Mouse (Mus musculus) forebrain, embryonic 13.5 days (tissue): ENCODE results near the gene Rab4a. TPM values are rescaled to one million over a fixed set of nuclear protein-coding genes. Genes with fewer than 3 reads are reported as not detected.

Source experiments
- ATAC-seq: fragments of 200-750 bp; cut with Nextera tagmentation; 2 replicates; pipeline ENCODE4 v1.8.0; 2017
- H3K27ac ChIP-seq: fragments of 300-500 bp; sonication (generic); 2 replicates; pipeline ENCODE4 v1.5.1; 2015; ENCODE audit warnings: inconsistent platforms, mild to moderate bottlenecking, moderate library complexity
- H3K27me3 ChIP-seq: fragments of 300-500 bp; sonication (generic); 2 replicates; pipeline ENCODE4 v1.6.1; 2015; ENCODE audit warnings: mild to moderate bottlenecking, inconsistent platforms
- H3K36me3 ChIP-seq: fragments of 300-500 bp; sonication (generic); 2 replicates; pipeline ENCODE4 v1.6.1; 2015; ENCODE audit warnings: mild to moderate bottlenecking, inconsistent platforms; ENCODE audit not compliant: poor library complexity, severe bottlenecking
- H3K4me1 ChIP-seq: fragments of 300-500 bp; sonication (generic); 2 replicates; pipeline ENCODE4 v1.6.1; 2015; ENCODE audit warnings: inconsistent platforms
- H3K4me2 ChIP-seq: fragments of 300-500 bp; sonication (generic); 2 replicates; pipeline ENCODE4 v1.6.1; 2015; ENCODE audit warnings: inconsistent platforms, mild to moderate bottlenecking, moderate library complexity
- H3K4me3 ChIP-seq: fragments of 300-500 bp; sonication (generic); 2 replicates; pipeline ENCODE4 v1.5.1; 2015; ENCODE audit warnings: mild to moderate bottlenecking, inconsistent platforms
- H3K9ac ChIP-seq: fragments of 300-500 bp; sonication (generic); 2 replicates; pipeline ENCODE4 v1.6.1; 2015; ENCODE audit warnings: mild to moderate bottlenecking, inconsistent platforms
- H3K9me3 ChIP-seq: fragments of 300-500 bp; sonication (generic); replicated peaks from 2 replicates; pipeline ENCODE4 v1.6.1; 2016; ENCODE audit warnings: inconsistent platforms
- WGBS: fragments of 180-500 bp; shearing (Covaris S2); methylation state at CpG from one replicate; pipeline ENCODE4 v1.1.7; 2015; 5-methylcytosine and 5-hydroxymethylcytosine counted together
- polyA plus RNA-seq: library from polyadenylated mRNA; unstranded; fragments of >200 nt; fragmentation: Nextera tagmentation; extraction: Ambion mirVana; gene quantifications from 2 replicates; pipeline ENCODE4 v1.2.1, GENCODE M21; 2015

Rab4a gene
- polyA plus RNA-seq, 1 experiment from 2014 or later, result 72.2 TPM

DNA sequence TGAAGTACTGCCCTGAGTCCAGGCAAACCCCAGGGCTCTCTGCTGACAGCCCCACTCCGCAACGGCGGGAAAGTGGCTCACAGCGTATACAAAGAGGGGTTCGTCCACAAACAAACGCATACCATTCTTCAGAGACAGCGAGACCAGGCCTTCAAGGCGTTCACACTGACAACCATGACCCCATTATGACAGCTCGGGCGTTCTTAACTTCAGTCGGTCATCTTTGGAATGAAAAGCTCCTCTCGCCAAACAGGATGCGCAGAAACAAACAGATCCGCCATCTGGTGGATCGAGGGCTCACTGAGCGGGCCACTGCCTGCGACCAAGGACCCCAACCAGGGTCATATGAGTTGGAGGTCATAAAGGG, 52.8 kb downstream of the Rab4a start:
- Histone ChIP-seq H3K27me3 (peaks cover 22% of the 10 kb centered on the region), H3K36me3 (no peaks in the 10 kb centered on the region), H3K9me3 (no peaks in the 10 kb centered on the region), H3K27ac (peak overlapping the region; percentile 58; the same call in 1 of the 2 replicates), H3K4me2 (peak overlapping the region; percentile 84), H3K9ac (peak overlapping the region; percentile 85), H3K4me1 (peaks cover 15% of the 10 kb centered on the region), H3K4me3 (peak overlapping the region; percentile 92)
- WGBS, result under 1% methylated on average over 17 of the region's 17 CpGs
- ATAC-seq, result peak; percentile 11; the same call in 1 of the 2 replicates

DNA sequence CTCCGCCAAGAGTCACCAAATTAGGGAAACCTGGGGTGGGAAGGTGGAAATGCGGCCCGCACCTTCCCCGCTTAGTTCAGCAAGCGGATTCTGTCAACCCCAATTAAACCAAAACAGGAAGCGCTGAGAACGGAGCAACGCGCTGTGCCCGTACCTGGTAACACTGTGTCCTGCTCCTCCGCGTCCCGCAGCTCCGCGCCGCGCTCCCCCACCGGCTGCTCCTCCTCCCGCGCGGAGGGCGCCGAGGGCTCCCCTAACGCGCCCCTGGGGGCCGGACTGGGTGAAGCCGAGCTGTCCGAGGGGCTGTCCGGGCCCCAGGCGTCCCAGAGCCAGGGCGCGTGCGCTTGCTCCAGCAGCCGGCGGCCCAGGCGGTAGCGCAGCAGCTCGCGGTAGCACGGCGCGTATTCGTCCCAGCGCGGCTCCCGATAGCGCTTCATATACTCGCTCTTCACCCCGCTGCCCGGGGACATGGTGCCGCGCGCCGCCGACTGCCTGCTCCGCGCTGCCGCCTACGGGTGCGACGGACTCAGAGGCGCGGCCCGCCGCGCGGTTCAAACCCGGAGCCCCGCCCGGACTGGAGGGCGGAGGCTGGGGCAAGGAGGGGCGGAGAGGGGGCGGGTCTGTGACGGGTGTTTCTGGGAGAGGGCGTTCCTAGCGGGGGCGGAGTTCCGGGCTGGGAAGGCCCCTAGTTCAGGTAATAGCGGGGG, 53.3 kb downstream of the Rab4a start:
- no peaks in the 10 kb centered on the region for H3K9me3 ChIP-seq
- peaks cover 22% of the 10 kb centered on the region for H3K27me3 ChIP-seq
- peak overlapping the region; percentile 85 for H3K9ac ChIP-seq
- H3K4me3 ChIP-seq, result peak overlapping the region; percentile 92
- H3K4me1 ChIP-seq, result peaks cover 19% of the 10 kb centered on the region
- H3K4me2 ChIP-seq, result peak overlapping the region; percentile 84
- peak overlapping the region; percentile 58 for H3K27ac ChIP-seq
- ATAC-seq, result peak; percentile 95
- WGBS, result under 1% methylated on average over 76 of the region's 79 CpGs
- H3K36me3 ChIP-seq, result no peaks in the 10 kb centered on the region

DNA sequence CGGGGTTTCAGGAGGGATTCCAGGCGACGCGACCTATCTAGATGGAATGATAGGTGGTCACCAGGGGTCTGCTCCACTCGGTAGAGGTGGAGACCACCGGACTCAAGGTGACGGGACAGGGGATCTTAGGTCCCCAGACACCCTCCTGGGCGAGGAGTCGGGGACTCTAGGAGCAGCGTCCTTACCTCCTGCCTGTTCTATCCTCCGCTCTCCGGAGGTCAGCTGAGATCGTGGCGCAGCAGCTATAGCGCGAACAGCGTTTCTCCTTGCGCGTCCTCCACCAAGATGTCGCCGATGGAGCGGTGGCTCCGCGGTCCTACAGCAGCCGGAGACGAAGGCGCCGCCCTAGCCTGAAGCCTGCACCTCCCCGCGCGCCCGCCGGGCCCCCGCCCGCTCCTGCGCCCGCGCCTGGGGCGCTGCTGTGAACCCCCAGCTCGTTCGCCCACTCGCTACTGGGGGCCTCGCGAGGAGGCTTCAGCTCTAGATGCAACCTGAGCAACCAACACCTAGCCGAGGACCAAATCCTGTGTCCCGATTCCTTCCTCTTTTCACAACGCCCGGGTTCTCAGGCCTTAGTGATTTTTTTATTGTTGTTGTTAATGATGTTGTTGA, 54.0 kb downstream of the Rab4a start, which contains the start of gene Ccsap:
Gene Ccsap, minus strand, starts transcription at position 562 of the 612 bp plus-strand sequence.
- WGBS, result 1% methylated on average over 48 of the region's 48 CpGs
- no peaks in the 10 kb centered on the region for H3K9me3 ChIP-seq

DNA sequence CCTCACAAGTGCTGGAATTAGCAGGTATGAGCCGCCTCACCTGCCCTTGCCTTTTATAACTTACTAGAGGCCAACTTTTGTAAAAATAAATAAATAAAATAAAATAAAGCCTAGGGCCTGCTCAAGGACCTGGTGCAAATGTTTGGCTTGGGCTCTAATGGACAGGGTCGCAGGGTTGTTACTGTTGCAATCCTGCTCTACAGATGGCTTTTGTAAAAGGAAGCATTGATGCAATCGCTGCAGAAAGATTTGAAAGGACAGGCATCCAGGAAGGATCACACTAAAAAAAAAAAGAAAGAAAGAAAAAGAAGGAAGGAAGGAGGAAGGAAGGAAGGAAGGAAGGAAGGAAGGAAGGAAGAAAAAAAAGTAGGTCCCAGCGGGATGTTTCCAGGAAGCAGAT, 54.6 kb downstream of the Rab4a start:
- Histone ChIP-seq H3K9ac (peak overlapping the region; percentile 85; the same call in 1 of the 2 replicates), H3K36me3 (no peaks in the 10 kb centered on the region), H3K4me2 (peak overlapping the region; percentile 84), H3K4me3 (peak overlapping the region; percentile 92; the same call in 1 of the 2 replicates), H3K9me3 (no peaks in the 10 kb centered on the region), H3K4me1 (peaks cover 23% of the 10 kb centered on the region), H3K27ac (no peak overlapping the region), H3K27me3 (peaks cover 22% of the 10 kb centered on the region)
- WGBS, result 80% methylated on average over 4 of the region's 4 CpGs
- no peak for ATAC-seq

More for the DNA sequence above, 54.0 kb downstream of the Rab4a start, which contains the start of gene Ccsap:
- peak within 1 kb of the TSS; percentile 85 for H3K9ac ChIP-seq
- peak within 1 kb of the TSS; percentile 92 for H3K4me3 ChIP-seq
- peaks cover 23% of the 10 kb centered on the region for H3K4me1 ChIP-seq
- H3K4me2 ChIP-seq, result peak within 1 kb of the TSS; percentile 84
- peaks cover 22% of the 10 kb centered on the region for H3K27me3 ChIP-seq
- peak; percentile 72 for ATAC-seq
- peak within 1 kb of the TSS; percentile 58 for H3K27ac ChIP-seq
- H3K36me3 ChIP-seq, result no peaks in the 10 kb centered on the region

DNA sequence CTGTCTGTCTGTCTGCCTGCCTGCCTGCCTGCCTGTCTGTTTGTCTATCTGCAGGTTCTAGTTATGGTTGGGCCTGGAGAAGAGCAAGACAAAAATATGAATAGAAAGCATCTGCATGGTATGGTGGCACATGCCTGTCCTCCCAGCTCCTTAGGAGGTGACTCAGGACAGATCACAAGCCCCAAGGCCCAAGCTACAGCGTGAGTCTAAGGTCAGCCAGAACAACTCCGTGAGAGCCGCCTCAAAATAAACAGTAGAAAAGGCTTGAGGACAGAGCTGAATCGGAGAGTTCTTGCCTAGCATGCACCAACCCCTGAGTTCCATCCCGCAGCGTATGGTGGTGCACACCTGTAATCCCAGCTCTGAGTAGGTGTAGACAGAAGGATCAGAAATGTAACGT, 60.0 kb downstream of the Rab4a start:
- Histone ChIP-seq H3K4me3 (no peak overlapping the region), H3K4me2 (no peak overlapping the region), H3K27ac (no peak overlapping the region), H3K27me3 (peaks cover 16% of the 10 kb centered on the region), H3K9me3 (no peaks in the 10 kb centered on the region), H3K4me1 (peaks cover 8% of the 10 kb centered on the region), H3K9ac (no peak overlapping the region), H3K36me3 (no peaks in the 10 kb centered on the region)
- WGBS, result 81% methylated on average over 7 of the region's 7 CpGs
- no peak for ATAC-seq

DNA sequence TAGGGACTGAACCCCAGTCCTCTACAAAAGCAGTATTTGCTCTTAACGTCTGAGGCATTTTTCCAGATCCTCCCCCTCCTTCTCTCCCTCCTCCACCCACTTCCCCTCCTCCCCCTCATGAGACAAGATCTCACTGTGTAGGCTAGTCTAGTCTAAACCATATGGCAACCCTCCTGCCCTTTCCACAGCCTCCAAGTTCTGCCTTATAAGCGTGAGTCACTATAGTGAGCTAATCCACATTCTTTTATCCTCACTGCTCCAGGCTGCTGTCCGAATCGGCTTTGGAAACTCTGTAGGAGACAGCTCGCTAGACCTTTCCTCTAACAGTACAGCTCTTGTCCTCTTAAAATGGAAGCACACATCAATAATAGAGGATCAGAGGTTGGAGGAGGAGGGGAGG, 61.2 kb downstream of the Rab4a start:
- Histone ChIP-seq H3K4me3 (no peak overlapping the region), H3K36me3 (no peaks in the 10 kb centered on the region), H3K4me1 (peaks cover 8% of the 10 kb centered on the region), H3K27ac (no peak overlapping the region), H3K27me3 (peaks cover 8% of the 10 kb centered on the region; the same call in 1 of the 2 replicates), H3K4me2 (no peak overlapping the region), H3K9ac (no peak overlapping the region), H3K9me3 (no peaks in the 10 kb centered on the region)
- 16% methylated on average over 5 of the region's 5 CpGs for WGBS
- ATAC-seq, result no peak

DNA sequence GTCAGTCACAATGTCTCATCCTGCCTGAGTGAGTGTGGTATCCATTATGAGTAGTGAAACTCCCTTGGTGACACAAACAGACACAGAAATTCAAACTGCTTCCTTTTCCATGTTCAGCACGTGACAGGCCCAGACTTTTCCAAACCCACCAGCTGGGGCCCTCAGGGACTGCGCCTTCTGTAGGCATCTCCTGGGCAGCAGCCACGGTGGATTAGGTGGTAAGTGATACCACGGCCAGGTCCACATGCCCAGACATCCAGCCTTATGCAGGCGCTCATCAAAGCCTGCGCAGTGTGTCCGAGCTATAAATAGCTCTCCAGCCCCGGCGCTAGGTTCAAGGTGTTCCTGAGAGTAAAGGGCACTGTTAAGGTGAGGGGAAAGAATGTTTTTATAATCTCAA, 66.3 kb downstream of the Rab4a start:
- no peaks in the 10 kb centered on the region; the same call in 1 of the 2 replicates for H3K4me1 ChIP-seq
- ATAC-seq, result no peak
- 88% methylated on average over 9 of the region's 9 CpGs for WGBS
- H3K27ac ChIP-seq, result no peak overlapping the region
- no peak overlapping the region for H3K4me3 ChIP-seq
- H3K4me2 ChIP-seq, result no peak overlapping the region
- no peaks in the 10 kb centered on the region for H3K36me3 ChIP-seq
- H3K9ac ChIP-seq, result no peak overlapping the region
- H3K27me3 ChIP-seq, result no peaks in the 10 kb centered on the region
- H3K9me3 ChIP-seq, result no peaks in the 10 kb centered on the region

DNA sequence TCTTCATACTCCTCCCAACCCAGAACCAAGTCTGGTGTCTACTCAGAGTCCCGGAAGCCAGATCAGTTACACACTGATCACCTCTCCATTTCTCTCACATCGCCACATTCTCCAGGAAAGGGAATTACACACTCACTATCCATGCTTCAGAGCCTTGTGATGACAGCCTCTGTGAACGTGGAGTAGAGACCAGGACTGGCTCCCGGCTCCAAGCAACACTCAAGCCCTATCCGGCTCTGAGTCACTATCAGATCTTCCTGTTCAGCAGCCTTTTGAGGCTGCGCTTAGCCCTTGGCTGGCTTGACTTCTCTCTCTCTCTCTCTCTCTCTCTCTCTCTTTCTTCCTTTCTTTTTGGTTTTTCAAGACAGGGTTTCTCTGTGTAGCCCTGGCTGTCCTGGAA, 67.6 kb downstream of the Rab4a start:
- 88% methylated on average over 6 of the region's 6 CpGs for WGBS

DNA sequence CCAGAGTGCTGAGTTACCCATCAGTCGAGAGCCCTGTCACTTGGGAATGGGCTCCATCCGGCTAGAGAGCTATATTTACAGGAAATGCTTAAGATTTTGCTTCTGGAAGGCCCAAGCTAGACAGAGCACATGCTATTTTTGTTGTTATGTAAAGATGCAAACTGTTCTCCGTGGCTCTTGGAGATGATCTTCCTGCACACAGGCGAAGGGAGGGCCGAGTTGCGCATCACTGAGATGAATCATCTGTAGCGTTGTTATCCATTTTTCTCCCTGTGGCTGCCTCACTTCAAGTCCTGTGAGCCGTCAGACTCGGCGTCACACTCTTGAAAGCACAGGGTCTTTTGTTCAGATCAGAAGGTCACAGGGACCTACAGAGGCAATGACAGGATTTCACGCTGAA, 68.5 kb downstream of the Rab4a start:
- no peaks in the 10 kb centered on the region for H3K4me1 ChIP-seq
- 86% methylated on average over 11 of the region's 11 CpGs for WGBS
- no peak for ATAC-seq

More for the DNA sequence above, 67.6 kb downstream of the Rab4a start:
- Histone ChIP-seq H3K27ac (no peak overlapping the region), H3K4me2 (no peak overlapping the region), H3K9ac (no peak overlapping the region), H3K9me3 (no peaks in the 10 kb centered on the region), H3K4me1 (no peaks in the 10 kb centered on the region), H3K27me3 (no peaks in the 10 kb centered on the region), H3K36me3 (no peaks in the 10 kb centered on the region), H3K4me3 (no peak overlapping the region)
- ATAC-seq, result no peak

DNA sequence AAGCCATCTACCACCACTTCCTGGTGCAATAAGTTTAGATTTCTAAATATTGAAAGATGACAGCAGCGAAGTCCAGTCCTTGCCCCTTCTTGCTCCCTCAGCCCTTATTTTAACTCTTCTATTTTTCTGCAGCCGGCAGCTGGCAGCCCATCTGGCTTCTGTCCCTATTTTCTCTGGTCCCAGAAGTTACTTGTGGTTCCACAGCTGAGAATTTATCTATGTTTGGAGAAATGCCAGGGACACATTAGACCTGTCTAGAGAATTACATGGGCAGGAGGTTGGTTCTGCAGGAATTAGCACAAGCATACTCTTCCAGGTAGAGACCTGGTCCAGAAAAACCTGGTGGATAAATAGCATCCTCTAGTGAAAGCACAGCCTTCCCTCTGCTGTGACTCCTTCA, 72.1 kb downstream of the Rab4a start:
- Histone ChIP-seq H3K36me3 (no peaks in the 10 kb centered on the region), H3K9me3 (no peaks in the 10 kb centered on the region), H3K4me3 (no peak overlapping the region), H3K9ac (0 out of 2 replicates have a peak overlapping the region, but pooled peaks have one; percentile 21), H3K4me2 (no peak overlapping the region), H3K27ac (no peak overlapping the region), H3K4me1 (no peaks in the 10 kb centered on the region), H3K27me3 (no peaks in the 10 kb centered on the region)
- WGBS, result 72% methylated on average over 2 of the region's 2 CpGs
- ATAC-seq, result no peak

More for the DNA sequence above, 68.5 kb downstream of the Rab4a start:
- Histone ChIP-seq H3K9me3 (no peaks in the 10 kb centered on the region), H3K27ac (no peak overlapping the region), H3K9ac (no peak overlapping the region), H3K27me3 (no peaks in the 10 kb centered on the region), H3K4me3 (no peak overlapping the region), H3K36me3 (no peaks in the 10 kb centered on the region), H3K4me2 (no peak overlapping the region)

DNA sequence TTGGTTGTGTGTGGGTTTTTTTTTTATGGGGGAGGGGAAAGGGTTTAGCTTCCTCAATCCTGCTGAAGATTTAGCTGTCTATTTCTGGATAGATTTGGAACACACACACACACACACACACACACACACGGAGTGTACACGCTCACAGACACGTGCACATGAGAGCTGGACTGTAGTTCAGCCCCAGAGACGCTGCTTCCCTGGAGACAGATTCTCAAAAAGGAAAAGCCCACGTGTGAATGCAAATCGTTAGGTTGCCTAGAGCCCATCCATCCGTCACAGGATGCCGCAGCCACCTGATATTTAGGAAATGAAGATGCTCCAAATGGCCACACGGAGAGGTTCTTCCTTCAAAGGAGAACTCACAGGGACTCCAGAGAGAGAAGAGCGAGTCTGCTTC, 74.5 kb downstream of the Rab4a start:
- no peaks in the 10 kb centered on the region for H3K9me3 ChIP-seq
- peaks cover 13% of the 10 kb centered on the region for H3K4me1 ChIP-seq
- H3K27ac ChIP-seq, result no peak overlapping the region
- WGBS, result 74% methylated on average over 10 of the region's 10 CpGs
- H3K4me3 ChIP-seq, result no peak overlapping the region
- H3K27me3 ChIP-seq, result peaks cover 4% of the 10 kb centered on the region; the same call in 1 of the 2 replicates
- ATAC-seq, result no peak
- no peaks in the 10 kb centered on the region for H3K36me3 ChIP-seq
- no peak overlapping the region for H3K9ac ChIP-seq
- no peak overlapping the region for H3K4me2 ChIP-seq

DNA sequence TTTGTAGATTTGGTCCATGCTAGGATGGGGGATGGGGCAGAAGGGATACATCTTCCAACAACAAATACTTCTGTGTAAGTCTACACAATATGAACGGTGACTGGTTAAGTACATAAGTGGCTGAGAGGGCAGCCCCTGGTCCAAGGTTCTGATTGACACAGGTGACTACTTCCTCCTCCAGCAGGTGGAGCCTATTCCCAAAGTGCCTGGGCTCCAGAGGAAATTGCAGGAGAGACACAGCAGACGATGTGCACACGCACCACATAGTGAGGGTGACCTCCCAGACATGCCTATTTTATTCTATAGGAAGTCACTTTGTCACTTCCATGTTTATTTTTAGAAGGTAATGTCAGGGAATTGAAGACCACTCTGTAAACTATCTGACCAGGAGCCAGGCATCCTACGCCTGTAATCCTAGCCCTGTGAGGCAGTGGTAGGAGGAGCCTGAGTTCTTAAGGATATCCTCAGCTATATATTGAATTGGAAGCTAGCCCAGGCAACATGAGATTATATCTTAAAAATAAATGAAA, 75.1 kb downstream of the Rab4a start:
- no peak overlapping the region for H3K27ac ChIP-seq
- peaks cover 14% of the 10 kb centered on the region for H3K4me1 ChIP-seq
- H3K36me3 ChIP-seq, result no peaks in the 10 kb centered on the region
- no peaks in the 10 kb centered on the region for H3K9me3 ChIP-seq
- no peak overlapping the region for H3K4me3 ChIP-seq
- no peak overlapping the region for H3K9ac ChIP-seq
- no peak for ATAC-seq
- WGBS, result 55% methylated on average over 4 of the region's 4 CpGs
- H3K27me3 ChIP-seq, result peaks cover 4% of the 10 kb centered on the region; the same call in 1 of the 2 replicates
- no peak overlapping the region for H3K4me2 ChIP-seq
